Mouse (Mus musculus) v-Abl transformed pro-B cells (cell line): ENCODE measurements around the gene 4931406P16Rik.

ENCODE experiments used
- in situ Hi-C, 2 experiments: fragments of 400-800 bp; cut with MboI; formaldehyde crosslinking; loops; one replicate each; pipeline ENCODE4 v1.15.1; 2025; ENCODE audit not compliant: unreplicated experiment in 2 of 2

4931406P16Rik gene

GRCm38 (mm10) chr7:34317901-34318476 lies 4.6 kb upstream of the 4931406P16Rik start:
- in situ Hi-C loops: no loop called here

- in situ Hi-C loops: no loop called here
Observed at GRCm38 (mm10) chr7:34312786-34313442, 437 bp downstream of the 4931406P16Rik start.

GRCm38 (mm10) chr7:34309186-34309764 lies 4.1 kb downstream of the 4931406P16Rik start:
- in situ Hi-C loops: loop anchor here in 1 of 2 experiments (5.0 kb wide), 1 partner anchor 57 kb away; the partner anchor contains the start of gene Gm6096

GRCm38 (mm10) chr7:34308586-34308985 lies 4.8 kb downstream of the 4931406P16Rik start:
- in situ Hi-C loops: loop anchor here in 1 of 2 experiments (5.0 kb wide), 1 partner anchor 56 kb away; the partner anchor contains the start of gene Gm6096

- in situ Hi-C loops: loop anchor here in 1 of 2 experiments (5.0 kb wide), 1 partner anchor 53 kb away; the partner anchor contains the start of gene Gm6096
Observed at GRCm38 (mm10) chr7:34305454-34305853, 7.9 kb downstream of the 4931406P16Rik start.

- in situ Hi-C loops: no loop called here
Observed at GRCm38 (mm10) chr7:34302651-34303050, 10.7 kb downstream of the 4931406P16Rik start.

- in situ Hi-C loops: no loop called here
Observed at GRCm38 (mm10) chr7:34301952-34302351, 11.4 kb downstream of the 4931406P16Rik start.

GRCm38 (mm10) chr7:34298818-34299217 lies 14.5 kb downstream of the 4931406P16Rik start:
- in situ Hi-C loops: no loop called here

GRCm38 (mm10) chr7:34296124-34296523 lies 17.2 kb downstream of the 4931406P16Rik start:
- in situ Hi-C loops: no loop called here

GRCm38 (mm10) chr7:34292633-34293032 lies 20.7 kb downstream of the 4931406P16Rik start:
- in situ Hi-C loops: no loop called here

GRCm38 (mm10) chr7:34291265-34291664 lies 22.1 kb downstream of the 4931406P16Rik start:
- in situ Hi-C loops: no loop called here

GRCm38 (mm10) chr7:34290450-34291151 lies 22.8 kb downstream of the 4931406P16Rik start:
- in situ Hi-C loops: no loop called here

- in situ Hi-C loops: no loop called here
Observed at GRCm38 (mm10) chr7:34277656-34278055, 35.7 kb downstream of the 4931406P16Rik start.

GRCm38 (mm10) chr7:34276066-34276465 lies 37.3 kb downstream of the 4931406P16Rik start:
- in situ Hi-C loops: no loop called here

- in situ Hi-C loops: loop anchor here (25.0 kb wide), 2 partner anchors 390 to 765 kb away; partner anchors contain the start of gene Kctd15 (in 2 of the 2)
Observed at GRCm38 (mm10) chr7:34272465-34272864, 40.9 kb downstream of the 4931406P16Rik start.

GRCm38 (mm10) chr7:34268463-34268862 lies 44.9 kb downstream of the 4931406P16Rik start:
- in situ Hi-C loops: loop anchor here (25.0 kb wide), 2 partner anchors 394 to 769 kb away; partner anchors contain the start of gene Kctd15 (in 2 of the 2)

GRCm38 (mm10) chr7:34266421-34266820 lies 46.9 kb downstream of the 4931406P16Rik start:
- in situ Hi-C loops: loop anchor here (25.0 kb wide), 2 partner anchors 396 to 771 kb away; partner anchors contain the start of gene Kctd15 (in 2 of the 2)

GRCm38 (mm10) chr7:34265876-34266346 lies 47.4 kb downstream of the 4931406P16Rik start:
- in situ Hi-C loops: loop anchor here (25.0 kb wide), 2 partner anchors 396 to 771 kb away; partner anchors contain the start of gene Kctd15 (in 2 of the 2)

- in situ Hi-C loops: loop anchor here (25.0 kb wide), 2 partner anchors 399 to 774 kb away; partner anchors contain the start of gene Kctd15 (in 2 of the 2)
Observed at GRCm38 (mm10) chr7:34263437-34263836, 49.9 kb downstream of the 4931406P16Rik start.

GRCm38 (mm10) chr7:34258407-34258806 lies 54.9 kb downstream of the 4931406P16Rik start:
- in situ Hi-C loops: loop anchor here (25.0 kb wide), 2 partner anchors 404 to 779 kb away; partner anchors contain the start of gene Kctd15 (in 2 of the 2)
